Mouse (Mus musculus) kidney, adult 2 months (tissue): ENCODE results near the gene Defb21. TPM values are rescaled to one million over a fixed set of nuclear protein-coding genes. Genes with fewer than 3 reads are reported as not detected.

Source experiments
- DNase-seq: peaks from one replicate; pipeline ENCODE4 v3.0.0; 2021
- H3K27ac ChIP-seq: fragments of 200-500 bp; 2 replicates; pipeline ENCODE4 v1.5.1; 2012; ENCODE audit warnings: low read depth, low read length, control low read depth, inconsistent platforms; ENCODE audit not compliant: insufficient read depth
- H3K27me3 ChIP-seq: fragments of 200-500 bp; replicated peaks from 2 replicates; pipeline ENCODE4 v1.6.1; 2012; ENCODE audit warnings: mild to moderate bottlenecking, moderate library complexity, low read length, inconsistent platforms; ENCODE audit not compliant: control insufficient read depth, insufficient read depth
- H3K36me3 ChIP-seq: fragments of 200-500 bp; 2 replicates; pipeline ENCODE4 v1.6.1; 2012; ENCODE audit warnings: mild to moderate bottlenecking, moderate library complexity, low read length, inconsistent platforms; ENCODE audit not compliant: control insufficient read depth, insufficient read depth
- H3K4me1 ChIP-seq: fragments of 200-500 bp; 2 replicates; pipeline ENCODE4 v1.6.1; 2011; ENCODE audit warnings: low read length; ENCODE audit not compliant: control insufficient read depth, insufficient read depth
- H3K4me3 ChIP-seq: fragments of 200-500 bp; 2 replicates; pipeline ENCODE4 v1.5.1; 2011; ENCODE audit warnings: mild to moderate bottlenecking, low read depth, low read length, control low read depth; ENCODE audit not compliant: insufficient read depth
- CTCF ChIP-seq: fragments of 200-500 bp; conservative IDR thresholded peaks from 2 replicates; pipeline ENCODE4 v1.5.1; 2011; ENCODE audit warnings: low read depth, mild to moderate bottlenecking, control low read depth, low read length, moderate library complexity, mixed read lengths; ENCODE audit not compliant: insufficient read depth, insufficient read length
- POLR2A ChIP-seq: fragments of 200-500 bp; IDR thresholded peaks from one replicate; pipeline ENCODE4 v1.6.1; 2011; ENCODE audit warnings: low read depth, low read length, control low read depth
- WGBS: fragments of 180-500 bp; shearing (Covaris S2); methylation state at CpG from one replicate; pipeline ENCODE4 v1.1.7; 2018; 5-methylcytosine and 5-hydroxymethylcytosine counted together
- polyA plus RNA-seq: library from polyadenylated mRNA; depleted of rRNA; stranded (reverse); fragments of >200 nt; gene quantifications from 2 replicates; pipeline ENCODE4 v1.2.3, GENCODE M21; 2012

Defb21 gene
- polyA plus RNA-seq, 1 experiment: not detected

GRCm38 (mm10) chr2:152607746-152608145, 35.2 kb downstream of the Defb21 start:
- no peaks in the 10 kb centered on the region for H3K36me3 ChIP-seq
- no peaks in the 10 kb centered on the region for H3K4me1 ChIP-seq
- 25% methylated on average over 6 of the region's 6 CpGs for WGBS
- TF ChIP-seq POLR2A: no peak
- no peak for TF ChIP-seq CTCF
- H3K27ac ChIP-seq: no peak overlapping the region
- no peak for DNase-seq
- H3K4me3 ChIP-seq: no peak overlapping the region
- H3K27me3 ChIP-seq: no peaks in the 10 kb centered on the region

- Histone ChIP-seq H3K4me1 (no peaks in the 10 kb centered on the region), H3K4me3 (no peak overlapping the region), H3K27me3 (no peaks in the 10 kb centered on the region), H3K27ac (no peak overlapping the region), H3K36me3 (no peaks in the 10 kb centered on the region)
- DNase-seq: no peak
- no peak for TF ChIP-seq POLR2A
- no peak for TF ChIP-seq CTCF
- WGBS: 95% methylated on average over 1 of the region's 1 CpGs
These were observed 36.2 kb downstream of the Defb21 start for GRCm38 (mm10) chr2:152608719-152609118.

- H3K4me1 ChIP-seq: no peaks in the 10 kb centered on the region
- TF ChIP-seq CTCF (no peak), POLR2A (no peak)
- WGBS: 56% methylated on average over 7 of the region's 8 CpGs
- no peaks in the 10 kb centered on the region for H3K36me3 ChIP-seq
- H3K27me3 ChIP-seq: no peaks in the 10 kb centered on the region
- DNase-seq: no peak
- H3K4me3 ChIP-seq: no peak overlapping the region
- H3K27ac ChIP-seq: no peak overlapping the region
These were observed 39.6 kb downstream of the Defb21 start for GRCm38 (mm10) chr2:152612193-152612592.

GRCm38 (mm10) chr2:152615563-152615962, 43.0 kb downstream of the Defb21 start:
- no peak for TF ChIP-seq POLR2A
- TF ChIP-seq CTCF: peak; percentile 77
- Histone ChIP-seq H3K4me3 (no peak overlapping the region), H3K27ac (no peak overlapping the region), H3K36me3 (no peaks in the 10 kb centered on the region), H3K4me1 (no peaks in the 10 kb centered on the region), H3K27me3 (no peaks in the 10 kb centered on the region)
- 11% methylated on average over 7 of the region's 7 CpGs for WGBS
- peak; percentile 81 for DNase-seq

- no peaks in the 10 kb centered on the region for H3K36me3 ChIP-seq
- no peaks in the 10 kb centered on the region for H3K27me3 ChIP-seq
- H3K4me3 ChIP-seq: no peak overlapping the region
- H3K4me1 ChIP-seq: no peaks in the 10 kb centered on the region
- no peak for TF ChIP-seq POLR2A
- no peak for TF ChIP-seq CTCF
- DNase-seq: no peak
- H3K27ac ChIP-seq: no peak overlapping the region
- 66% methylated on average over 6 of the region's 6 CpGs for WGBS
These were observed 43.9 kb downstream of the Defb21 start for GRCm38 (mm10) chr2:152616470-152616869.

GRCm38 (mm10) chr2:152617374-152617773, 44.8 kb downstream of the Defb21 start:
- 77% methylated on average over 5 of the region's 5 CpGs for WGBS

GRCm38 (mm10) chr2:152620367-152621134, 48.0 kb downstream of the Defb21 start:
- Histone ChIP-seq H3K36me3 (no peaks in the 10 kb centered on the region), H3K4me1 (no peaks in the 10 kb centered on the region), H3K27ac (no peak overlapping the region), H3K4me3 (no peak overlapping the region), H3K27me3 (no peaks in the 10 kb centered on the region)
- peak; percentile 36 for DNase-seq
- 55% methylated on average over 9 of the region's 9 CpGs for WGBS
- no peak for TF ChIP-seq POLR2A
- no peak for TF ChIP-seq CTCF

More at GRCm38 (mm10) chr2:152617374-152617773, 44.8 kb downstream of the Defb21 start:
- H3K36me3 ChIP-seq: no peaks in the 10 kb centered on the region
- TF ChIP-seq CTCF: peak; percentile 49
- TF ChIP-seq POLR2A: no peak
- no peak for DNase-seq
- no peak overlapping the region for H3K27ac ChIP-seq
- H3K4me1 ChIP-seq: no peaks in the 10 kb centered on the region
- H3K4me3 ChIP-seq: no peak overlapping the region
- no peaks in the 10 kb centered on the region for H3K27me3 ChIP-seq

- no peak for DNase-seq
- Histone ChIP-seq H3K36me3 (no peaks in the 10 kb centered on the region), H3K4me3 (no peak overlapping the region), H3K27ac (no peak overlapping the region), H3K27me3 (no peaks in the 10 kb centered on the region), H3K4me1 (no peaks in the 10 kb centered on the region)
- no peak for TF ChIP-seq POLR2A
- no peak for TF ChIP-seq CTCF
- WGBS: 28% methylated on average over 13 of the region's 13 CpGs
These were observed 49.6 kb downstream of the Defb21 start for GRCm38 (mm10) chr2:152622151-152622550.
